Mouse (Mus musculus) erythroblast, embryonic 14.5 days (primary cell): ENCODE results near the gene Usf3. TPM values are rescaled to one million over a fixed set of nuclear protein-coding genes. Genes with fewer than 3 reads are reported as not detected.

ENCODE experiments used
- H3K27me3 ChIP-seq: 2 replicates; pipeline ENCODE4 v1.6.1; 2012; ENCODE audit warnings: inconsistent platforms; ENCODE audit not compliant: control insufficient read depth
- H3K36me3 ChIP-seq: 2 replicates; pipeline ENCODE4 v1.6.1; 2012; ENCODE audit warnings: mild to moderate bottlenecking, inconsistent platforms; ENCODE audit not compliant: control insufficient read depth
- H3K4me1 ChIP-seq: 2 replicates; pipeline ENCODE4 v1.6.1; 2012; ENCODE audit warnings: inconsistent platforms; ENCODE audit not compliant: control insufficient read depth
- H3K4me3 ChIP-seq: replicated peaks from 2 replicates; pipeline ENCODE3; 2012; ENCODE audit warnings: moderate library complexity, mild to moderate bottlenecking, inconsistent platforms
- H3K9me3 ChIP-seq: 2 replicates; pipeline ENCODE4 v1.6.1; 2012; ENCODE audit warnings: low read length, inconsistent platforms, mixed read lengths; ENCODE audit not compliant: control insufficient read depth
- GATA1 ChIP-seq: IDR thresholded peaks from 2 replicates; pipeline ENCODE4 v1.6.1; 2012; ENCODE audit warnings: low read length, inconsistent platforms, mixed read lengths
- TAL1 ChIP-seq: IDR thresholded peaks from 3 replicates; pipeline ENCODE4 v1.6.1; 2012; ENCODE audit warnings: low read length, inconsistent platforms, mixed read lengths
- polyA plus RNA-seq: library from polyadenylated mRNA; stranded (reverse); fragments of >175 nt; gene quantifications from 2 replicates; pipeline ENCODE4 v1.2.3, GENCODE M21; 2012

The Usf3 gene
- polyA plus RNA-seq, 1 experiment = 0.51 TPM

- no peaks in the 10 kb centered on the region for H3K27me3 ChIP-seq
- peaks cover 9% of the 10 kb centered on the region for H3K4me1 ChIP-seq
- no peak overlapping the region for H3K4me3 ChIP-seq
- no peak for TF ChIP-seq GATA1
- no peak for TF ChIP-seq TAL1
- peaks cover 98% of the 10 kb centered on the region for H3K36me3 ChIP-seq
- peaks cover 5% of the 10 kb centered on the region; the same call in 1 of the 2 replicates for H3K9me3 ChIP-seq
Measured at GRCm38 (mm10) chr16:44215513-44215912, 42.5 kb downstream of the Usf3 start.

- H3K4me3 ChIP-seq = no peak overlapping the region
- no peaks in the 10 kb centered on the region for H3K27me3 ChIP-seq
- peaks cover 5% of the 10 kb centered on the region; the same call in 1 of the 2 replicates for H3K9me3 ChIP-seq
- no peak for TF ChIP-seq TAL1
- no peak for TF ChIP-seq GATA1
- peaks cover 99% of the 10 kb centered on the region for H3K36me3 ChIP-seq
- 0 out of 2 replicates have a peak, but pooled peaks cover 2% of the 10 kb centered on the region for H3K4me1 ChIP-seq
Measured at GRCm38 (mm10) chr16:44216417-44216816, 43.4 kb downstream of the Usf3 start.

GRCm38 (mm10) chr16:44221463-44221862, 48.4 kb downstream of the Usf3 start:
- H3K36me3 ChIP-seq = peaks cover 55% of the 10 kb centered on the region
- H3K4me3 ChIP-seq = no peak overlapping the region
- TF ChIP-seq GATA1 = no peak
- TF ChIP-seq TAL1 = no peak
- H3K9me3 ChIP-seq = peaks cover 5% of the 10 kb centered on the region; the same call in 1 of the 2 replicates
- no peaks in the 10 kb centered on the region for H3K27me3 ChIP-seq
- no peaks in the 10 kb centered on the region for H3K4me1 ChIP-seq

- Histone ChIP-seq H3K27me3 (no peaks in the 10 kb centered on the region), H3K4me3 (no peak overlapping the region), H3K36me3 (peaks cover 2% of the 10 kb centered on the region), H3K9me3 (no peaks in the 10 kb centered on the region), H3K4me1 (no peaks in the 10 kb centered on the region)
- TF ChIP-seq TAL1 (no peak), GATA1 (no peak)
Measured at GRCm38 (mm10) chr16:44226706-44227291, 53.8 kb downstream of the Usf3 start.

GRCm38 (mm10) chr16:44233019-44233418, 60.0 kb downstream of the Usf3 start:
- Histone ChIP-seq H3K9me3 (no peaks in the 10 kb centered on the region), H3K4me3 (no peak overlapping the region), H3K36me3 (no peaks in the 10 kb centered on the region), H3K27me3 (no peaks in the 10 kb centered on the region), H3K4me1 (no peaks in the 10 kb centered on the region)
- no peak for TF ChIP-seq GATA1
- TF ChIP-seq TAL1 = no peak

GRCm38 (mm10) chr16:44237836-44238235, 64.8 kb downstream of the Usf3 start:
- no peaks in the 10 kb centered on the region for H3K36me3 ChIP-seq
- H3K4me1 ChIP-seq = peaks cover 2% of the 10 kb centered on the region
- TF ChIP-seq TAL1 = no peak
- TF ChIP-seq GATA1 = no peak
- H3K4me3 ChIP-seq = no peak overlapping the region
- no peaks in the 10 kb centered on the region for H3K9me3 ChIP-seq
- H3K27me3 ChIP-seq = no peaks in the 10 kb centered on the region

GRCm38 (mm10) chr16:44238835-44239263, 65.8 kb downstream of the Usf3 start:
- TF ChIP-seq GATA1 (no peak), TAL1 (no peak)
- Histone ChIP-seq H3K4me3 (no peak overlapping the region), H3K36me3 (no peaks in the 10 kb centered on the region), H3K27me3 (no peaks in the 10 kb centered on the region), H3K9me3 (no peaks in the 10 kb centered on the region), H3K4me1 (peaks cover 2% of the 10 kb centered on the region)

GRCm38 (mm10) chr16:44240406-44240805, 67.4 kb downstream of the Usf3 start:
- H3K4me3 ChIP-seq = no peak overlapping the region
- no peak for TF ChIP-seq TAL1
- TF ChIP-seq GATA1 = no peak
- H3K36me3 ChIP-seq = no peaks in the 10 kb centered on the region
- H3K4me1 ChIP-seq = peaks cover 2% of the 10 kb centered on the region
- H3K27me3 ChIP-seq = no peaks in the 10 kb centered on the region
- H3K9me3 ChIP-seq = no peaks in the 10 kb centered on the region

- no peaks in the 10 kb centered on the region for H3K36me3 ChIP-seq
- TF ChIP-seq TAL1 = no peak
- no peak for TF ChIP-seq GATA1
- H3K27me3 ChIP-seq = no peaks in the 10 kb centered on the region
- H3K9me3 ChIP-seq = no peaks in the 10 kb centered on the region
- H3K4me1 ChIP-seq = peaks cover 2% of the 10 kb centered on the region
- H3K4me3 ChIP-seq = no peak overlapping the region
Measured at GRCm38 (mm10) chr16:44242633-44243032, 69.6 kb downstream of the Usf3 start.

- TF ChIP-seq TAL1 (no peak), GATA1 (no peak)
- no peak overlapping the region for H3K4me3 ChIP-seq
- peaks cover 2% of the 10 kb centered on the region for H3K4me1 ChIP-seq
- no peaks in the 10 kb centered on the region for H3K27me3 ChIP-seq
- H3K36me3 ChIP-seq = no peaks in the 10 kb centered on the region
- no peaks in the 10 kb centered on the region for H3K9me3 ChIP-seq
Measured at GRCm38 (mm10) chr16:44243323-44243722, 70.3 kb downstream of the Usf3 start.
